Mouse (Mus musculus) gastrocnemius, postnatal 10 days (tissue): ENCODE data around the gene Cep164. TPM values are rescaled to one million over a fixed set of nuclear protein-coding genes. Genes with fewer than 3 reads are reported as not detected.
"Not testable (repeated sequence)": the region's sequence is repeated elsewhere in the genome, so short reads cannot be mapped to it uniquely, and the experiment has no call there.

Experiments
- DNase-seq: peaks from one replicate; pipeline ENCODE4 v3.0.0; 2021; ENCODE audit warnings: mixed read lengths
- long read RNA-seq, 2 experiments: library from polyadenylated mRNA; stranded (forward); transcript quantifications; one replicate each; pipeline ENCODE4 v2.0.0; 2021
- total RNA-seq, 2 experiments: library from RNA; stranded (reverse); gene quantifications; 2 replicates each; pipeline ENCODE4 v1.2.3; 2021

The Cep164 gene
- 1 to 10 TPM; 3.3 to 7.2 TPM for total RNA-seq
- long read RNA-seq, experiment 1 = 0 reads
- long read RNA-seq, experiment 2, full-length matches to known transcripts = 1 of 4 reads
- long read RNA-seq, experiment 2, partial matches to known transcripts = 2 of 4 reads
- long read RNA-seq, experiment 2, other reads (novel, unspliced or antisense) = 1 of 4 reads

DNA sequence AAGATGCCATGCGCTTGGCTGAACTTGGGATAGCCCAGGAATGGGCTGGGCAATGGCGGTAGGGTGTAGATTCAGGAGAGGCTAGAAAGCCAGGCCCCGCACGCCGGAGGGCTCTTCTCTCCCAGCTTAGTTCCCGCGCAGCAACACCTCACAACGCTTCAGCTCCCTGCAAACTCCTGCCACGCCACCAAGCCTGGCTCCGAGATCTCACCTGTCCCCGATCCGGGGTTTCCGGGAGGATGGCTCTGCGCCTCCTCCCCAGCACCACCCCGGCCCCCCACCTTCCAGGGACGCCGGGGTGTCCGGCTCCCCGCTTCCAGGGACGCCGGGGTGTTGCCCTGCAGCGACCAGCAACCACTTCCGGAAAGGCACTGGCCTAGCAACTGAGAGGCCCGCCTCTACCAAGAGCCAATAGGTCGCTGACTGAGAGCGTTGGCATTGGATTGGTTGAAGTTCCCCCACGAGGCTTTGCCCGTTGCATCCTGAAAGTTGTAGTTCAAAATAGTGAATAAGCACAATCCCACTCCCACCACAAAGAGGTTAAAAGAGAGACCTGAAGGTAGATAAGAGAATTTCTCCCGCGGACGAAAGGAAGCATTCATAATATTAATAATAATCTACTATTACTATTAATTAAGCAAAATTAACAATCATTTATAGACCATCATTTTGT, at the start of gene Cep164:
Gene Cep164 (minus strand): TSS at position 401 of the 673 bp plus-strand sequence.
- peak; percentile 75 for DNase-seq

DNA sequence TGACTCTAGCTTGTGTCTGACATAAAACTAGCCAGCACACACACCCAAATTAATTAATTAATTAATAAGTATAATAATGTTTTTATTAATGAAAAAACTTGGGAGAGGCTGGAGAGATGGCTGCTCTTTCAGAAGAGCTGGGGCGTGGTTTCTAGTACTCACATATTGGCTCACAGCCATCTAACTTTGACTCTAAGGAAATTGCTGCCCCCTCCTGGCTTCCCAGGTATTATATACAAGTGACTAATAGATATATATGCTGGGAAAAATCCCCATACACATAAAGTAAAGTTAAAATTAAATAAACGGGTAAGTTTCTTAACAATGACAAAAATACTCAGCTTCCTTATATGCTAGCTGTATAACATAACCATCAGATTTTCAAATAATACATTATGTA, 49.4 kb upstream of the Cep164 start:
- DNase-seq = peak; percentile 29

DNA sequence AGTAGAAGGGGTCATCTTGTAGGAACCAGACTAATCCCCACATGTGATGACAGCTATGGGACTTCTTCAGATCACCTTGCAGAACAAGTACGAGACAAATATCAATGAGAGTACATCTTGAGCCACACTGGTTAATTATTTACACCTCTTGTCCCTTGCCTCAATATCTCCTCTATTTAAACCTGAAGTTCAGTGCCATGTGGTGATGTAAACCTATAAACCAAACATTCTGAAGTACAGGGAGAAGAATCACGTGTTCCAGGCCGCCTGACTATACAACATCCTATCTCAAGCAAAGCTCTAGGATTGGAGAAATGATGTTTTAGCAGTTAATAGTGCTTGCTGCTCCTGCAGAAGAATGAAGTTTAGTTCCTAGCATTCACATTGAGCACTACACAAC, 41.8 kb upstream of the Cep164 start:
- DNase-seq = no peak

DNA sequence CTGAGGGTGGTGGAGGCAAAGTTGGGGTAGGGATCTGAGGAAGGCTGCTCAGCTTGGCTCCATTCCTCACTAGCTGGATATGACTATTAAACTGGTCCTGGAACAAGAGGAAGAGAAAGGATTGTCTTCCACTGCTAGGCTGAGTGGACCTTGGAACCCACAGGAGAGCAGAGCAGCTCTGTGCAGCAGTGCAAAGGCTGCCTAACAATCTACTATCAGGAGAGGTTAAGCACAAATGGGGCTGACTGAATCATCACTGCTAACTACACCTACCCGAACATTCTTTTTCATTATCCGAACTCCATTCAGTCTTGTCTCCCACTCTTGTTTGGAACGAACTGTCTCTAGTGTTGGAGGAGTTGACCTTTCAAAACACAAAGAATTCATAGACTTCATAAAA, 40.7 kb upstream of the Cep164 start:
- no peak for DNase-seq

DNA sequence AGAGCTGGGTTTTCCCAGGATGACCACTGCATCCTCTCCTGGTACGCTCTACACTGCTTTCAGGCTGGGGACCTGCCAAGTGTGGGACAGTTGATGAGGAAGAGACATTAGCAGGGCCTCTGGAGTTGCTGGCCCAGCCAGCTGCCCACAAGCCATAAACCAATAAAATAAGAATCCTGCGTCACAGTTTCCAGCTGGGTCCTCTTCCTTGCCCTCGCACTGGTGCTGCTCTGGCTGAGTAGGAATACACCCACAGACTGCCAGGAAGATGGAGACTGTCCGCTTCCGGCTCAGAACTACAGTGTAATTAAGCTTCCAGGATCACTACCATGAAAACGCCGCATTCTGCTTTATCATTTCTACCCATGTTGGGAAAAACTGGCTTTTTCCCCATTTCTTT, 33.3 kb upstream of the Cep164 start:
- DNase-seq = no peak

DNA sequence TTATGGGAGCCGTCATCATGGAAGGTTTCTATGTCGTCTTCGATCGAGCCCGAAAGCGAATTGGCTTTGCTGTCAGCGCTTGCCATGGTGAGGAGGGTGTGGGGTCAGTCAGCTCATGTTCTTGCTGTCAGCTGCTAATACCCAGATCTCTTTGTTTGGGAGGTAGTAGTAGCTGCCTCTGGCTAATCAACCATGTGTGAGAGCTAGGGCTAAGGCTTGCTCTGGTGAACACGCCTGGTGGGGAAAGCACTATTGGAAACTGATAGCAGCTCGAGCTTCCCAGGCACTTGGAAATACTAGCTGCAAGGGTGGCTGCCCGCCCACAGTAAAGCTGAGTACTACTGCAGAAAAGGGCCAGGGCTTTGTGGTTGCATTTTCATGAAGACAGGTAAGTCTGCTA, 30.9 kb upstream of the Cep164 start:
- DNase-seq = no peak

DNA sequence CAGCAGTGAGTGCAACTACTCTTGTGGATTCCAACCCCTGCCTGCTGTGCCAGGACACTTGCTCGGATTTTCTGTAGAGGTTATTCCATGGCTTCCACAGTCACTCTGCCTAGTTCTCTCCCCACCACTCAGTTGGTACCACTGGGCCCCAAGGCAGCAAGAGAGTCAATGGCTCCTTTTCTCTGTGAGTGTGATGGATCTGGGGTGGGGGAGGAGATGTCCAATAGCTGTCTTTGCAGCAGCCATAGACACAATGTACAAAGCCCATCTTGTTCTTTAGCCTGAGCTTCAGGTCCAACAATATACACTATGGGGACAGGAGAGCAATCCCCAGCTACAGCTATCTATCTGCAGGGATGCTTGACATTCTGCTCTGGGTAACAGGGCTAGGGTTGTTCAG, 25.6 kb upstream of the Cep164 start:
- no peak for DNase-seq

DNA sequence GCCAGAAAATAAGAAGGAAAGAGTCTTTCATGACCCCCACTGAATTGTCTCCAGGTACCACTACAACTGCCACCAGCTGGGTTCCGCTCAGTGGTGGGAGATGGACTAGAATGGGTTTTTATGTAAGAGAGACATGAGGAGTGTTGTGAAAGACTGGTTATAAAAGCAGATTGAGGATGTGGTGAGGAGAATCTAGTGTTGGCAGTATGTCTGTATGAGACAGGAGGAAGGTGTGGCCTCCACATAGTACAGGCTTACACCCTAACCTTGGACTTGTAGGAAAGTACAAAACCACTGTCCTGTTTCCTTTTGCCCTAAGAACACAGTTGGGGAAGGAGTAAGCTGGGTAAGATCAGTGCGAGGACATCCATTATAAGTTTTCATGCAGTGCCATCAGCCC, 25.2 kb upstream of the Cep164 start:
- no peak for DNase-seq

DNA sequence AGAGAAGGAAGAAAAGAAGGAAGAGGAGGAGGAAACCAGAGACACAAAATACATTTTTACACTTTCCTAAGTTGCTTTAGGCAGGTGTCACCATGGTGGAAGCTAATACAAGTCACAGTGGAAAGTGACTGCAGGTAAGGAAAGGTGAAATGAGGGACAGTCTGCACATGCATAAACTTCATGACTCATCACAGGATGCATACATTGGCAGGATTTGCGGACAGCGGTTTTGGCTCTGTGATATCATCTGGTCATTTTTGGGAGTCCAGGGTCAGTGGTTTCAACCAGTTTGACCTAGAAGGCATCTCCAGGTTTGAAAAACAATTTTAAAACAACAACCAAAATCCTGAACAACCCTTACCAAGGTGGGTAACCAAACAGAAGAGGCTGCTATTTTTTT, 23.3 kb upstream of the Cep164 start:
- DNase-seq = no peak

DNA sequence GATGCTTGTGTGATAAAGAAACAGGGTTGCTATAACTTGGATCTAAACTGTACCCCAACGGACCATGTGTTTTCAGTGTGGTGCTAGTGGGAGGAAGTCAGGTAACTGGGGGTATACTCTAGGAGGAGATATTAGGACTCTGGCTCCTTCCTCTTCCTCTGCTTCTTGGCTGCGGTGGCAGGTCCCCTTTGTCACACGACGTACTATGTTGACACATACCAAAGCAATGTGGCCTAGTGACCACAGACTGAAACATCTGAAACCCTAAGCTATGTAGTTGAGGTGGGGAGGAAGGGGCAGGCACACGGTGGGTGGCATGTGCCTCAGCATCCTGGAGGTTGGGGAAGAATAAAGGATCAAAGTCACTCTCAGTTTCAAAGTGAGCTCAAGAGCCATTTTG, 22.8 kb upstream of the Cep164 start:
- DNase-seq = no peak

DNA sequence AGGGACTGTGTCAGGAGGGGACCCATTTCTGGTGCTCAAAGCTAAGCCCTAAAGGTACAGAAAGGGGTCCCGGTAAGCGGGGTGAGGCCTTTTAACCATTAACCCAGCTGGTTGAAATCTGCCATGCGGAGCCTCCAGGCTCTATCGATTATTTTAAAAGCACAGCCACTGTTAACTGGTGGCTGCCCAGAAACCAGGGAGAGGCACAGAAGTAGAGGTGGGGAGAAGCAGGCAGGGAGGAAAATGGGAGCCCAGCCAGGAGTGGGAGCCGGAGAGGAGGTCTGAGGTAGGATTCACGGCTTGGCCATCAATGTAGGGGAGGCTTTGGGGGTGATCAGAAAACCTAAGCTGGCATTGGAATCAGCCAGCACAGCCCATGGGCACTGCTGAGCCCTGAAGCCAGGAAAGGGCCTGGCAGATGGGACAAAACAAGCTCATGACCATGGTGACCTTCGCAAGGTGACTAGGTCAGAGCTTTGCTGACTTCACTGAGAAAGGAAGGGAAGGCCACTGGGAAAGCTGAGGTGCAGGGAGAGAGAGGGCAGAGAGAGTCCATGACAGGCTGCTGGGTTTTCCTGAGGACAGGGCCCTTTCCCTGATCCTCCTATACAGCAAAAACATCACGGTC, 22.2 kb upstream of the Cep164 start:
- DNase-seq = no peak

DNA sequence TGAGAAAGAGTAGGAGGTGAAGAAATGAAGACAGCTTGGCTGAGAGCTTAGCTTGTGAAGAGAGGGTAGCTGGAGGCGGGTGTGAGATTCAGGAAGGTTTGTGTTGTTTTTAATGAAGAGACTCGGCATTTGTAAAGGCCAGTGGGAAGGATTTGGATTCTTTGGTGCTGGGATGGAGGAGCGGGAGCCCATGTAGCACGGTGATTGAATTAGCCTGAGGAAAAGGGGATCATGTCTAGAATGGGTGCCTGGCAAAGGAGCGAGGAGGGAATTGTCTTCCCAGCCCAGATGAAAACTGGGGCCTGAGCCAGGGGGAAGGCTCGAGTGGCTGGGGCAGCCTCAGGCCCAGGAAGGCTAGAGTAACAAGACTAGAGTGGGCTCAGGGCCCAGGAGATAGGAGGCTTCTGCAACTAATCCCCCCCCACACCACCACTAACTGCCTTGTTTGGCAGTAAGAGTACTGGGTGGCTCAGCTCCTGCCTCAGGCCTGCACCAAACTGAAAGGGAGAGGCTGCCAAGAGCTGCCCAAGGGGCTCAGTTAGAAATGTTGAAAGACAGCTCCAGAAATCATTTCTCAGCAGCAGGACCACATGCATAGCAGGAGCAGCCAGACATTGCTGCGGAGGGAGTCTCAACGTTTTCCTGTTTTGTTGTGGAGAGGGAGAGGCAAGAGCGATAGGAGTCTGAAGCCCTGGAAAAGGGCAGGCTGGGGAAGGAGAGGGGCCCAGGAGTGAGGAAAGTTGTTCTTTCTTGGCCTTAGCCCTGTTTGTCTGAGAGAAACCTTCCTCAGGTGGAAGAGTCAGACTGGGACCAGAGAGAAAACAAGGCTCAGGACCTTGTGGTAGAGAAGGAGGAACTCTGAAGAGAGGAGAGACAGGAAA, 21.3 kb upstream of the Cep164 start:
- DNase-seq = peak; percentile 60

DNA sequence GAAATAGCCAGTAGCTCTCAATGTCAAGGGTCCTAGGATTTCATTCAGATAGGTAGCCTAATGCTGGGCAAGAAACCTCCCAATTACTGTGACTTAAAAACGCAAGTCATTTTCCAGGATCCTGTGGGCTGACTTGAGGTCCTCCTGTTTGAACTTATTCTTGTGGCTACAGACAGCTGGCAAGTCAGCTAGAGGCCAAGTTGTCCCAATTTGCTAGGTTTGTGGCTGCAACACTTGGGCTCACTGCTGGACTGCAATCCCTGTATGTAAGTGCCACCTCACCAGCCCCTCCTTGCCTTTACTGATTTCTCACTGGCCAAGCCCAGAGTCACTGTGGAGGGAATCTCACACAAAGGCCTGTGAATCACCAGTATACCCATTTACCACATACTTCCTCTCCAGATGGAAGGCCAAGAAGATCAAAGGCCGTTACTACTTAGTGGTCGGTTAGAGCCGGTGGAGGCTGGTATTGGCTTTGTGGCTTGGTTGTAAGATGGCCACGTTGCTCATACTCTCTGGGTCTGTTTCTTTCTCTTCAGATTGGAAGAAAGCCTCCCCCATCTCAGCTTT, 18.5 kb upstream of the Cep164 start:
- no peak for DNase-seq

DNA sequence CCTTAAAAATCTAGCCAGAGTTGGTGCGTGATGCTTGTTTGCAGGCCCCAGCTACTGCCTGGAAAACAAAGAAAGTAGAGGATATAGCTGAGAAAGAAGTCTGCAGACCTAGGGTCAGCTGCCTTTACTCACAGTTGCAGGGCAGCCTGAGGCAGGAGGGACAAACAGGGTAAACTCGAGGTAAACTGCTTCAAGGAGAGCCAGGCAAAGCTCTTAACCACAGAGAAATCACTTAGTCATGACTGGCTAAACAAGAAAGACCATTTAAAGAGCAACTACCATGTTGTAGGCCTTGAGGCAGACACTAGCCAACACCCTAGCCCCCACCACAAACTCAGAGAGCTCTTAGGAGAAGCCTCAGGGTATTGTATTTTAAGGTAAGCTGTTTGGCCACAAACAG, 17.7 kb upstream of the Cep164 start:
- not testable (repeated sequence) for DNase-seq

DNA sequence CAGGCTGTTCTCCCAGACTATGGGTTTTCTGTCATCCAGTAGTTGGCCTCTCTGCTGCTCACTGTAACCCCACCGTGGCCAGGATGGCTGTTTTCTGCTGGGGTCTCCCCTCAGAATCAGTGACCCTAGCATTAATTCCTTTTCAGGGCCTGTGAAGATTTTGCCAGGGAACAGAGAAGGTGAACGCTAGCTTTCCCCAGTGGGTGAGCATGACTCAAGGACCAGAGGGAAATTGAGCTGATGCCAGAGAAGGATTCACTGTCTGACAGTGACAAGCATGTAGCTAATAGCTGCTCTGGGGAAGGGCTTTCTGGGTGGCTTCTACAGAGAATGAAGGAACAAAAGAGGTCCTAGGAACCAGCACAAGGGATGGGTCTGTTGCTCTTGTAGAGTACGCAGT, 17.1 kb upstream of the Cep164 start:
- DNase-seq = no peak

DNA sequence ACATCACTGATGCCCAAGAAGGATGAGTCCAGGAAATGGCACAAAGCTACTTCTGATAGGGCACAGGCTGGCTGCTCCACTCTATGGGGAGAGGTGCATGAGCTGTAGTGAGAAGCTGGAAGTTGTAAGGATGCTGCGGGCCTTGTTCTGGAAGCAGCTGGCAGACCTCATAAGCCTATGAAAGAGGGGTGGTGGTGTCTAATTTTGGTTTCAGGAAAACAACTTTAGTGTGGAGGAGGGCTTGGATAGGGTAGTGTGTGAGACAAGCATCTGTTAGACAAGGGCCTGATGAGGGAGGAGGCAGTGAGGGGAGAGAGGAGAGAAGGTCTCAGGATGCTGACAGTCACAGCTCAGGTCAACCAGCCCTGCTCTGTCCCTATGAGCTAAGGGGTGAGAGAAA, 15.3 kb upstream of the Cep164 start:
- DNase-seq = no peak

DNA sequence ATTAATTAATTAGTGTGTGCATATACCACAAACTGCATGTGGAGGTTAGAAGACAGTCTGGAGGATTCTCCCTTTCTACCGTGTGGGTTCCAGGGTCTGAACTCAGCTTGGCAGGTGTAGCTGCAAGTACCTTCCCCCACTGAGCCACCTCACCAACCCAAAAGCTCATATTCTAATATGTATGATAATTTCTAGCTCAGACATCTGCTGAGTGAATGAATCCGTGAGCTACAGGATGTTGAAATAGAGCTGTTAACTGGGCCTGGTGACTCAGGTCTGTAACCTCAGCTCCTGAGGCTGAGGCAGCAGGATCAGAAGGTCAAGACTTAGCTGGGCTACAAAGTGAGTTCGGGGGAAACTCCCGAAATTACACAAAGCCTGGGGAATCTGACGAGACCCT, 14.5 kb upstream of the Cep164 start:
- no peak for DNase-seq

DNA sequence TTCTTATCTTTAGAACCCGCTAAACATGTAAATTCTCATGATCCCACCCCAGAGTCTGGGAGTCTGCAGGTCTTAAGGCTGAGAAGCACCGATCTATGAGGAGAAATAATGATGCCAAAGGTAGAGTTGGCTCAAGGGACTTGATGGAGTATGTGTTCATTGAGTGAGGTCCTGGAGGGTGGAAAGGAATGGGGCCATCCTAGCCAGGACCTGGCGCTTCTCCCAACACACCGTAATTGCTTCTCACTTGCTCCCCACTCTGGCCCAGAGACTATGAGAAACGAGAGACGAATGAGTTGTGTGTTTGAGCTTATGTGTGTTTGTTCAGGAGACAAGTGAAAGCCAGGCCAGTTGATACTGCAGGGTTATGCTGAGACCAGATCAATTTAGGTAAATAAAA, 13.0 kb upstream of the Cep164 start:
- DNase-seq = peak; percentile 27

DNA sequence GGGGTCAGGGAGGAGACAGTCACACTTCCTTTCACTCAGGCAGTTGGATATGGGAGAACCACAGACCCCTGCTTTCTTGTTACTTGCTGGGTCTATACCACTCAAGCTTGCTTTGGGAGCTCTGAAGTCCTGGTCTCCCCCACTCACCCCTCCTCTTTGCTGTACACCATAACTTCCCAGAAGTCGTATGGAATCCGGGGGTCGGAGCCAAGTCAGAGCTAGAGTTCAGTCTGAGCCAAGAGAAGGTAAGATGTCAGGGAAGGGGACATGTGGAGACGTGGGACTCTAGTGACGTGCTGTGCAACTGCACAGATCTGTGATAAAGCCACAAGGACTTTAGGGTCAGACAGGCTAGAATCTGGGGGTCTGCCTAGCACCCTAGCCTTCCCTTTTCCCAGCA, 11.8 kb upstream of the Cep164 start:
- DNase-seq = no peak

DNA sequence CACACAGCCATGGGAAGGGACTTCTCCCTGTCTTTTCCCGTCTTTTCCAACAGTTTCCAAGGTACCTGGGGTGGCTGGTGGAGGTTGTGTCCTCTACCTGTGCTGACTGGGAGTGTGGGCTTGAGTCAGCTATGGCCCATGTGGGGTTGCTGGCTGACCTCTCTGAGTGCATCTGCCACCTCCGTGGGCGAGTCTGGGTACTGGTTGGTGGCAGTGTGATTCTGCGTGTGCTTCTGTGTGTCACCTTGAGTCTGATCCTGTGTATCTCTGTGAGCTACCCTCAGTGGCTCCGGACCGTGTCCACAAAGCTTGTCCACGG, 11.4 kb upstream of the Cep164 start:
- DNase-seq = no peak

DNA sequence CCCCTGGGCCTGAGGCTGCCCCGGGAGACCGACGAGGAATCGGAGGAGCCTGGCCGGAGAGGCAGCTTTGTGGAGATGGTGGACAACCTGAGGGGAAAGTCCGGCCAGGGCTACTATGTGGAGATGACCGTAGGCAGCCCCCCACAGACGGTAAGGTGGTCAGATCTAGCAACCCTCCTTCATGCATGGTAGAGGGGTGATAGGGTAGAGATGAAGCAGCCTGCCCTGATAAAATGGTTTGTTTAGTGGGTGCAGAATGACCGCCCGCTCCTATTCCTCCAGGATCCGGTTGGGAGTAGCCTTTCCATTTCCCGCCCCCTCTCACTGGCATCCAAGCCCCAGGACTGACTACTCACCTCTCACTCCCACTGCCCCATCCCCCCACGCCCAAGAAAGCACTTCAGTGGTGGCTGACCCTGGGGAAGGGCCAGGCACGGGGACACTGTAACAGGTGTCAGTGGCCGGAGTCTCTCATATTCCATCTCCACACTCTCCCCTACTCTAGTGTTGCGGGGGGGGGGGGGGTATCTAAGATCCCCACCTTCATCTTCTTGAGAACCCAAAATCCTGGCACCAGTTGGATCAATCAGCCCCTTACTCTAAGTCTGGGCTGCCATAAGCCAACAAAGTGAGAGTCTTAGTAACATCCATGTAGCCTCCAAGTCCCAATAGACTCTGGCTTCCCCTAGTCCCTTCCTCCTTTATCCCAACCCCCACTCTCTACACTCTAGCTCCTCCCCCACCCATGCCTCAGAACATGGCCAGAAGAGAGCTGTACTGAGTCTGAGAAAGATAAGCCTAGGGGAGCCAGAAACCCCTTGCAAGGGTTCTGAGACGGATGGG, 10.9 kb upstream of the Cep164 start:
- peak; percentile 40 for DNase-seq
